Mouse (Mus musculus): ENCODE data around the gene Gpc6. TPM values are rescaled to one million over a fixed set of nuclear protein-coding genes. Genes with fewer than 3 reads are reported as not detected.

Gpc6 gene
- total and polyA plus RNA-seq, 3 experiments, result not detected

- no peaks in the 10 kb centered on the region for H3K36me3 ChIP-seq (ENCODE audit: control insufficient read depth in 1 of 2, insufficient read depth in 2 of 2, low read length in 2 of 2)
- no peak for DNase-seq (ENCODE audit: low read depth, low spot score)
- no peaks in the 10 kb centered on the region for H3K27me3 ChIP-seq (ENCODE audit: control insufficient read depth in 1 of 2, insufficient read depth in 2 of 2, low read length in 2 of 2)
- H3K9me3 ChIP-seq (replicated peaks; ENCODE audit: insufficient read depth, low read length), result no peaks in the 10 kb centered on the region
- H3K79me2 ChIP-seq (ENCODE audit: control insufficient read depth, insufficient read depth, low read length, poor library complexity), result no peaks in the 10 kb centered on the region
- H3K27ac ChIP-seq (ENCODE audit: control insufficient read depth, low read depth, low read length), result no peak overlapping the region
- H3K4me1 ChIP-seq (ENCODE audit: control insufficient read depth in 1 of 2, insufficient read depth in 2 of 2, low read length in 2 of 2), result no peaks in the 10 kb centered on the region
- H3K9ac ChIP-seq (ENCODE audit: control insufficient read depth, low read depth, low read length, poor library complexity, severe bottlenecking), result no peak overlapping the region
- H3K4me3 ChIP-seq (ENCODE audit: control insufficient read depth in 1 of 2, insufficient read depth in 1 of 2, low read depth in 2 of 2, low read length in 2 of 2), result no peak overlapping the region
- TF ChIP-seq TCF12 (IDR thresholded peaks at IDR 0.05; ENCODE audit: low read depth, low read length), result no peak
- no peak for TF ChIP-seq UBTF (IDR thresholded peaks at IDR 0.05; ENCODE audit: borderline replicate concordance, insufficient read depth, low read depth, low read length)
- TF ChIP-seq USF1 (IDR thresholded peaks at IDR 0.05; ENCODE audit: low read depth, low read length), result no peak
- TF ChIP-seq HCFC1 (IDR thresholded peaks at IDR 0.05; ENCODE audit: low read depth, low read length), result no peak
- no peak for TF ChIP-seq JUND (IDR thresholded peaks at IDR 0.05; ENCODE audit: low read depth, low read length)
- TF ChIP-seq KAT2A (conservative IDR thresholded peaks at IDR 0.05; ENCODE audit: low read depth, low read length), result no peak
- no peak for TF ChIP-seq ZKSCAN1 (IDR thresholded peaks at IDR 0.05; ENCODE audit: low read depth, low read length)
- no peak for TF ChIP-seq MYB (IDR thresholded peaks at IDR 0.05; ENCODE audit: low read depth, low read length)
- TF ChIP-seq RAD21 (IDR thresholded peaks at IDR 0.05; ENCODE audit: low read depth, low read length), result no peak
- no peak for TF ChIP-seq MAZ (IDR thresholded peaks at IDR 0.05; ENCODE audit: low read depth, low read length)
- TF ChIP-seq ZNF384 (IDR thresholded peaks at IDR 0.05; ENCODE audit: low read depth, low read length), result no peak
- TF ChIP-seq NRF1 (IDR thresholded peaks at IDR 0.05; ENCODE audit: insufficient read depth, low read depth, low read length, poor library complexity, severe bottlenecking), result no peak
- TF ChIP-seq POLR2AphosphoS2 (IDR thresholded peaks at IDR 0.05; ENCODE audit: low read length), result no peak
Measured at GRCm38 (mm10) chr14:117923667-117924066, 998.6 kb downstream of the Gpc6 start.

- H3K27me3 ChIP-seq (ENCODE audit: control insufficient read depth in 1 of 2, insufficient read depth in 2 of 2, low read length in 2 of 2), result no peaks in the 10 kb centered on the region
- H3K79me2 ChIP-seq (ENCODE audit: control insufficient read depth, insufficient read depth, low read length, poor library complexity), result no peaks in the 10 kb centered on the region
- DNase-seq (ENCODE audit: low read depth, low spot score), result no peak
- no peaks in the 10 kb centered on the region for H3K9me3 ChIP-seq (replicated peaks; ENCODE audit: insufficient read depth, low read length)
- no peak overlapping the region for H3K4me3 ChIP-seq (ENCODE audit: control insufficient read depth in 1 of 2, insufficient read depth in 1 of 2, low read depth in 2 of 2, low read length in 2 of 2)
- H3K27ac ChIP-seq (ENCODE audit: control insufficient read depth, low read depth, low read length), result no peak overlapping the region
- no peaks in the 10 kb centered on the region for H3K36me3 ChIP-seq (ENCODE audit: control insufficient read depth in 1 of 2, insufficient read depth in 2 of 2, low read length in 2 of 2)
- no peak overlapping the region for H3K9ac ChIP-seq (ENCODE audit: control insufficient read depth, low read depth, low read length, poor library complexity, severe bottlenecking)
- no peaks in the 10 kb centered on the region for H3K4me1 ChIP-seq (ENCODE audit: control insufficient read depth in 1 of 2, insufficient read depth in 2 of 2, low read length in 2 of 2)
- TF ChIP-seq HCFC1 (IDR thresholded peaks at IDR 0.05; ENCODE audit: low read depth, low read length) (no peak), POLR2AphosphoS2 (IDR thresholded peaks at IDR 0.05; ENCODE audit: low read length) (no peak), GABPA (IDR thresholded peaks at IDR 0.05; ENCODE audit: low read depth, low read length) (no peak), ZMIZ1 (IDR thresholded peaks at IDR 0.05; ENCODE audit: low read depth, low read length) (no peak), E2F4 (IDR thresholded peaks at IDR 0.05; ENCODE audit: borderline replicate concordance, low read depth, low read length) (no peak), SIN3A (IDR thresholded peaks at IDR 0.05; ENCODE audit: low read length) (no peak), ELF1 (IDR thresholded peaks at IDR 0.05; ENCODE audit: low read depth, low read length) (no peak), TCF12 (IDR thresholded peaks at IDR 0.05; ENCODE audit: low read depth, low read length) (no peak), RAD21 (IDR thresholded peaks at IDR 0.05; ENCODE audit: low read depth, low read length) (no peak), BHLHE40 (IDR thresholded peaks at IDR 0.05; ENCODE audit: borderline replicate concordance, low read depth, low read length) (no peak), GATA1 (IDR thresholded peaks at IDR 0.05; ENCODE audit: low read depth, low read length) (no peak), RCOR1 (IDR thresholded peaks at IDR 0.05; ENCODE audit: low read depth, low read length) (no peak), ZKSCAN1 (IDR thresholded peaks at IDR 0.05; ENCODE audit: low read depth, low read length) (no peak), MAZ (IDR thresholded peaks at IDR 0.05; ENCODE audit: low read depth, low read length) (no peak), ZC3H11A (IDR thresholded peaks at IDR 0.05; ENCODE audit: low read depth, low read length) (no peak), USF2 (IDR thresholded peaks at IDR 0.05; ENCODE audit: borderline replicate concordance in 1 of 2, insufficient read depth in 1 of 2, low read depth in 1 of 2, low read length in 2 of 2) (no peak), KAT2A (conservative IDR thresholded peaks at IDR 0.05; ENCODE audit: low read depth, low read length) (no peak), ETS1 (IDR thresholded peaks at IDR 0.05; ENCODE audit: low read depth, low read length) (no peak), POLR2AphosphoS5 (IDR thresholded peaks at IDR 0.05; ENCODE audit: borderline replicate concordance, low read depth, low read length) (no peak), USF1 (IDR thresholded peaks at IDR 0.05; ENCODE audit: low read depth, low read length) (no peak)
Measured at GRCm38 (mm10) chr14:117930105-117930847, 1005.2 kb downstream of the Gpc6 start.
